Mouse (Mus musculus) intestine, embryonic 16.5 days (tissue): ENCODE results near the gene Ndufa10. TPM values are rescaled to one million over a fixed set of nuclear protein-coding genes. Genes with fewer than 3 reads are reported as not detected.
"Not testable (repeated sequence)": the region's sequence is repeated elsewhere in the genome, so short reads cannot be mapped to it uniquely, and the experiment has no call there.

ENCODE experiments used
- ATAC-seq: fragments of 200-750 bp; cut with Nextera tagmentation; 2 replicates; pipeline ENCODE4 v1.8.0; 2017; ENCODE audit warnings: moderate TSS enrichment, moderate library complexity
- H3K27ac ChIP-seq: fragments of 300-500 bp; sonication (generic); 2 replicates; pipeline ENCODE4 v1.5.1; 2014; ENCODE audit warnings: mild to moderate bottlenecking, low read length
- H3K27me3 ChIP-seq: fragments of 300-500 bp; sonication (generic); replicated peaks from 2 replicates; pipeline ENCODE4 v1.6.1; 2014; ENCODE audit warnings: low read length, control low read depth, mixed read lengths; ENCODE audit not compliant: control insufficient read depth, insufficient read depth
- H3K36me3 ChIP-seq: fragments of 300-500 bp; sonication (generic); 2 replicates; pipeline ENCODE4 v1.6.1; 2014; ENCODE audit warnings: low read length, control low read depth; ENCODE audit not compliant: control insufficient read depth, insufficient read depth
- H3K4me1 ChIP-seq: fragments of 300-500 bp; sonication (generic); 2 replicates; pipeline ENCODE4 v1.6.1; 2014; ENCODE audit warnings: low read length, control low read depth, mixed read lengths; ENCODE audit not compliant: control insufficient read depth, insufficient read depth
- H3K4me2 ChIP-seq: fragments of 300-500 bp; sonication (generic); 2 replicates; pipeline ENCODE4 v1.6.1; 2014; ENCODE audit warnings: low read depth, low read length, control low read depth
- H3K4me3 ChIP-seq: fragments of 300-500 bp; sonication (generic); 2 replicates; pipeline ENCODE4 v1.5.1; 2014; ENCODE audit warnings: mild to moderate bottlenecking, low read length
- H3K9ac ChIP-seq: fragments of 300-500 bp; sonication (generic); 2 replicates; pipeline ENCODE4 v1.6.1; 2014; ENCODE audit warnings: low read depth, low read length
- H3K9me3 ChIP-seq: fragments of 300-500 bp; sonication (generic); 2 replicates; pipeline ENCODE4 v1.6.1; 2016; ENCODE audit warnings: low read length, control low read depth; ENCODE audit not compliant: control insufficient read depth
- WGBS: fragments of 180-500 bp; shearing (Covaris S2); extraction: QIAGEN DNeasy Blood & Tissue Kit; methylation state at CpG from one replicate; pipeline ENCODE4 v1.1.7; 2014; 5-methylcytosine and 5-hydroxymethylcytosine counted together
- polyA plus RNA-seq: library from polyadenylated mRNA; unstranded; fragments of >200 nt; fragmentation: Nextera tagmentation; extraction: Ambion mirVana; gene quantifications from 2 replicates; pipeline ENCODE4 v1.2.1, GENCODE M21; 2015

Gene Ndufa10
- polyA plus RNA-seq = 400 and 411 TPM in 2 replicates

DNA sequence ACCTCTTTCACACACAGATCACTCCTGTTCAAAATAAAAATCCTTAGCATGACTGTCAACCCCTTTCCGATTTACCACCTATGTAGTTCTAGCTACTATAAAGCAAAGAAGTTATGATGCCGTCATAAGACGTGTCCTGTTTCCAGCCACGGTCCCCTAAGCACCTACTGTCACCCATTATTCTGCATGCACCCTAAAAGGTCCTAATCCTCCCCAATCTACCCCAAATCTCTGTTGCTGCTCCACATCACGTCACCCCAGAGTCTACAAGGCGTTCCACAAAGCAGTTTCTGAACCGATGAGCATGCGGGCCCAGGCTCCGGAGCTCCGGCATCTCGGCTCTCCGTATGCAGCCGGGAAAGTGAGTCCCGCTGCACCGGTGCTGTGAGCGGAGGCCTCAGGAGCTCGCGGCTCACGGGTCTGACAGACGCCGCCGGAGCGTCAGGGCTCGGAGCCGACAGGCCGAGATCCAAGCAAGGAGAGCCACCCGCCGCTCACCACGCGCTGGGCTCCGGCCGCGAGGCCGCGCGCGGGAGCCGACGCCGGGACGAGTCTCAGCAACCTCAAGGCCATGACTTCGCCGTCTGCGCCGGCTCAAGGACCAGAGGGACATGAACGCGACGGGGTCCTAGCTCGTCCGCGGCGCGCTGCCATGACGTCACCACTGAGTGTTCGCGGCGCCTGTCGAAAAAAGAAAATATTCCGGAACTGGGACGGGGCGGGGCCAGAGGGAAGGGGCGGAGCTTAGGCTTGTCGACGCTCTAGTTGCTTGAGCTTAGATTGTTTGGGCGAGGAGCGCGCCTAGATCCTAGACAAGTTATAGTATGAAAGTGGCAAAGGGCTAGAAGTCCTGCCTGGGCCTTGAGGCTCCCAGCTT is at the start of gene Ndufa10:
Gene Ndufa10, minus strand, starts transcription at position 696 of the 877 bp plus-strand sequence.
- Histone ChIP-seq H3K4me2 (peak within 1 kb of the TSS; percentile 92), H3K36me3 (peaks cover 4% of the 10 kb centered on the region; the same call in 1 of the 2 replicates), H3K4me1 (peaks cover 13% of the 10 kb centered on the region; the same call in 1 of the 2 replicates), H3K9ac (peak within 1 kb of the TSS; percentile 96), H3K27ac (peak within 1 kb of the TSS; percentile 76), H3K27me3 (no peaks in the 10 kb centered on the region; the same call in 1 of the 2 replicates), H3K9me3 (no peaks in the 10 kb centered on the region), H3K4me3 (peak within 1 kb of the TSS; percentile 94)
- WGBS = under 1% methylated on average over 67 of the region's 67 CpGs
- peak; percentile 95 for ATAC-seq

DNA sequence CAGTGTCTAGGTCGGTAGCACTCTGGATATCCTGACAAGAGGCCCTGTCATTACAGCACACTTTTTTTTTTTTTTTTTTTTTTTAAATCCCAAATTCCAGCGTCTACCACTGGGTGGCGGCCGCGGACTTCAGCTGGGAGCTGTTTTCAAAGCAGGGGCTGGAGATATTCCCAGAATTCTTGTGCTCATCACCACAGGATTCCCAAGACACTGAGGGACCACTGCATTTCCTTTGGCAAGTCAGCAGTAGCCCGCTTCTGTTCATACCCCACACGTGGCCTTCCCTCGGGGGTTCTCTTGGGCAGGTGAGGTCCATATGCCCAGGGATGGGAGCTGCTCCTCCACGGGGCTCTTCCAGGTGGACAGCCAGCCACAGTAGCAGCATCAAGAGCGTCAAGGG is 47.7 kb upstream of the Ndufa10 start:
- Histone ChIP-seq H3K9ac (no peak overlapping the region), H3K4me1 (no peaks in the 10 kb centered on the region), H3K4me2 (no peak overlapping the region), H3K4me3 (no peak overlapping the region), H3K9me3 (no peaks in the 10 kb centered on the region), H3K36me3 (no peaks in the 10 kb centered on the region), H3K27ac (no peak overlapping the region), H3K27me3 (no peaks in the 10 kb centered on the region)
- no peak for ATAC-seq
- 22% methylated on average over 10 of the region's 10 CpGs for WGBS

GRCm38 (mm10) chr1:92519046-92519445 is 45.4 kb upstream of the Ndufa10 start:
- H3K27me3 ChIP-seq = no peaks in the 10 kb centered on the region
- no peak overlapping the region for H3K4me3 ChIP-seq
- 78% methylated on average over 6 of the region's 6 CpGs for WGBS
- no peaks in the 10 kb centered on the region for H3K9me3 ChIP-seq
- H3K4me1 ChIP-seq = no peaks in the 10 kb centered on the region
- ATAC-seq = no peak
- H3K27ac ChIP-seq = no peak overlapping the region
- H3K4me2 ChIP-seq = no peak overlapping the region
- no peak overlapping the region for H3K9ac ChIP-seq
- H3K36me3 ChIP-seq = no peaks in the 10 kb centered on the region

DNA sequence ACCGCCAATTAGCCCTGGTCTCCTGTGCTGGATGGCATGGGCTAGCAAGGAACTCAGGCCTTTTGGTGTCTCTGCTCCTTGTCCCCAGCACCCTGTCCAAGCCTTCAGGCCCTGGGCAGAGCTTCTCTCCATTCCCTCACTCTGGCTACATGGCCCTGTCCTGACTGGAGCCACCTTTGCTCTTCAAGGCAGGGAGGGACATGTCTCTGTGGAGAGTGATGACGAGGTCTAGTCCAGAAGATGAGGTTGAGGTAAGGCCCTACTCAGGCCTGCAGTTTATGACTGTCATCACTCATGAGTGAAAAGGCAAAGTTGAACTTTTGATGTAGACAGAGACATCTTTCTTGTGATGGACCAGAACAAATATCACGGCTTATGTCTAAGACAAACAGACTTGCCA is 44.9 kb upstream of the Ndufa10 start, which contains the start of gene Olfr1414:
Gene Olfr1414, minus strand, starts transcription at position 101 of the 400 bp plus-strand sequence.
- Histone ChIP-seq H3K9me3 (no peaks in the 10 kb centered on the region), H3K4me2 (no peak within 1 kb of the TSS), H3K9ac (no peak within 1 kb of the TSS), H3K4me3 (no peak within 1 kb of the TSS), H3K36me3 (no peaks in the 10 kb centered on the region), H3K27ac (no peak within 1 kb of the TSS), H3K4me1 (no peaks in the 10 kb centered on the region), H3K27me3 (no peaks in the 10 kb centered on the region)
- no peak for ATAC-seq
- 78% methylated on average over 3 of the region's 3 CpGs for WGBS

DNA sequence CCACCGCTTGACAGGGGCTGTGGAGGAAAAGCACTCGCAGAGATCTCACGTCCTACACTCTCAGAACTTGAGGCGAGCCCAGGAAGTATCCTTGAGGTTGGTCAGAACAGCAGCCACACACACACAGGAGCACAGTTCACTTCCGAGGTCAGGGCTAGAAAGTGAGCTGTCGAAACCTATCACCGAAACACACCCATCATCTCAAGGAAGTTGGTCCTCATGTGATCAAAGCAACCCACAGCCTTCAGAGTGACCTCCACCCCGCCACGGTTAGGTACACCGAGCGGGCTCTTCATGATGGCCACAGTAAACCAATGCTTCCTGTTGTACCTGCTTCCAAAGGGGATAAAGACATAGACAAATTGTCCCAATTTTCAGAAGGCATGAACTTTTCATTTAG is 41.7 kb upstream of the Ndufa10 start:
- no peaks in the 10 kb centered on the region for H3K27me3 ChIP-seq
- H3K4me1 ChIP-seq = no peaks in the 10 kb centered on the region
- no peak overlapping the region for H3K9ac ChIP-seq
- no peaks in the 10 kb centered on the region for H3K9me3 ChIP-seq
- no peak for ATAC-seq
- no peak overlapping the region for H3K4me3 ChIP-seq
- no peak overlapping the region for H3K27ac ChIP-seq
- 82% methylated on average over 11 of the region's 11 CpGs for WGBS
- no peaks in the 10 kb centered on the region for H3K36me3 ChIP-seq
- H3K4me2 ChIP-seq = no peak overlapping the region

GRCm38 (mm10) chr1:92511646-92512045 is 38.0 kb upstream of the Ndufa10 start:
- not testable (repeated sequence) for H3K27me3 ChIP-seq, ATAC-seq, H3K4me1 ChIP-seq, H3K36me3 ChIP-seq, H3K4me2 ChIP-seq, H3K9me3 ChIP-seq, H3K4me3 ChIP-seq, H3K27ac ChIP-seq, H3K9ac ChIP-seq
- 90% methylated on average over 5 of the region's 5 CpGs for WGBS

- Histone ChIP-seq H3K36me3 (no peaks in the 10 kb centered on the region), H3K4me1 (no peaks in the 10 kb centered on the region), H3K27ac (no peak within 1 kb of the TSS), H3K4me3 (no peak within 1 kb of the TSS), H3K9ac (no peak within 1 kb of the TSS), H3K4me2 (no peak within 1 kb of the TSS), H3K27me3 (no peaks in the 10 kb centered on the region), H3K9me3 (no peaks in the 10 kb centered on the region)
- WGBS = 86% methylated on average over 2 of the region's 2 CpGs
- ATAC-seq = no peak
Measured at GRCm38 (mm10) chr1:92496001-92496400, 22.3 kb upstream of the Ndufa10 start, which contains the start of gene Olfr1415. TSS of gene Olfr1415 (minus strand) at chr1:92496101.

- H3K4me1 ChIP-seq = no peaks in the 10 kb centered on the region
- H3K27me3 ChIP-seq = 0 out of 2 replicates have a peak, but pooled peaks cover 2% of the 10 kb centered on the region
- no peak within 1 kb of the TSS for H3K4me3 ChIP-seq
- H3K9me3 ChIP-seq = no peaks in the 10 kb centered on the region
- no peak within 1 kb of the TSS for H3K27ac ChIP-seq
- no peak within 1 kb of the TSS for H3K9ac ChIP-seq
- no peak for ATAC-seq
- no peaks in the 10 kb centered on the region for H3K36me3 ChIP-seq
- H3K4me2 ChIP-seq = no peak within 1 kb of the TSS
Measured at GRCm38 (mm10) chr1:92485013-92485412, 11.4 kb upstream of the Ndufa10 start, which contains the start of gene Olfr1416. TSS of gene Olfr1416 (minus strand) at chr1:92485113.

GRCm38 (mm10) chr1:92474066-92474578 is 462 bp upstream of the Ndufa10 start:
- Histone ChIP-seq H3K27ac (peak overlapping the region; percentile 33), H3K9me3 (no peaks in the 10 kb centered on the region), H3K4me1 (peaks cover 13% of the 10 kb centered on the region; the same call in 1 of the 2 replicates), H3K27me3 (no peaks in the 10 kb centered on the region; the same call in 1 of the 2 replicates), H3K4me2 (peak overlapping the region; percentile 92), H3K9ac (peak overlapping the region; percentile 75), H3K36me3 (peaks cover 2% of the 10 kb centered on the region; the same call in 1 of the 2 replicates), H3K4me3 (peak overlapping the region; percentile 94)
- ATAC-seq = peak; percentile 78
- 2% methylated on average over 10 of the region's 10 CpGs for WGBS
